Mouse (Mus musculus) embryo, embryonic 10.5 days (tissue): ENCODE measurements around the gene Pcsk7.

ENCODE experiments used
- DNase-seq: peaks from one replicate; pipeline ENCODE4 v3.0.0-alpha.2; 2015; ENCODE audit warnings: low spot score

Gene Pcsk7

GRCm38 (mm10) chr9:45938952-45939637, 32.8 kb downstream of the Pcsk7 start:
- DNase-seq: no peak

- DNase-seq: no peak
These were observed 33.5 kb downstream of the Pcsk7 start for GRCm38 (mm10) chr9:45939794-45940193.

- DNase-seq: peak; percentile 45
These were observed 35.1 kb downstream of the Pcsk7 start for GRCm38 (mm10) chr9:45941329-45941888.

- no peak for DNase-seq
These were observed 36.2 kb downstream of the Pcsk7 start for GRCm38 (mm10) chr9:45942464-45942863.

DNA sequence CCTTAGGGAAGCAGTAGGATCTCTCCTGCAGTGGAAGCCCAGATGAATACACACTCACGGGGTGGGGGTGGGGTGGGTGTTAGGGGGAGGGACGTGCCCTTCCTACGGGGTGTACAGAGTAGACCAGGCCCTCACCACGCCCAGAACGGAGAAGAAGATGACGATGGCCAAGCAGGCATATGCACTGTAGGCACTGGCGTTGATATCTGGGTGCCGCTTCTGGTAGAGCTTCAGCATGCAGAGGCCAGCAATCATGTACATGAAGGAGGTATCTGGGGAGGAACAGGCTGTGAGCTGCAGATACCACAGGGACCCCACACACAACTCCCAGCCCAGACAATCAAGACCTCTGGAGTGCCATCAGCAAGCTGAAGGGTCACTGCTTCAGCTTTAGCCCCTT, 36.6 kb downstream of the Pcsk7 start:
- DNase-seq: no peak

GRCm38 (mm10) chr9:45943628-45944505, 37.6 kb downstream of the Pcsk7 start:
- DNase-seq: no peak

DNA sequence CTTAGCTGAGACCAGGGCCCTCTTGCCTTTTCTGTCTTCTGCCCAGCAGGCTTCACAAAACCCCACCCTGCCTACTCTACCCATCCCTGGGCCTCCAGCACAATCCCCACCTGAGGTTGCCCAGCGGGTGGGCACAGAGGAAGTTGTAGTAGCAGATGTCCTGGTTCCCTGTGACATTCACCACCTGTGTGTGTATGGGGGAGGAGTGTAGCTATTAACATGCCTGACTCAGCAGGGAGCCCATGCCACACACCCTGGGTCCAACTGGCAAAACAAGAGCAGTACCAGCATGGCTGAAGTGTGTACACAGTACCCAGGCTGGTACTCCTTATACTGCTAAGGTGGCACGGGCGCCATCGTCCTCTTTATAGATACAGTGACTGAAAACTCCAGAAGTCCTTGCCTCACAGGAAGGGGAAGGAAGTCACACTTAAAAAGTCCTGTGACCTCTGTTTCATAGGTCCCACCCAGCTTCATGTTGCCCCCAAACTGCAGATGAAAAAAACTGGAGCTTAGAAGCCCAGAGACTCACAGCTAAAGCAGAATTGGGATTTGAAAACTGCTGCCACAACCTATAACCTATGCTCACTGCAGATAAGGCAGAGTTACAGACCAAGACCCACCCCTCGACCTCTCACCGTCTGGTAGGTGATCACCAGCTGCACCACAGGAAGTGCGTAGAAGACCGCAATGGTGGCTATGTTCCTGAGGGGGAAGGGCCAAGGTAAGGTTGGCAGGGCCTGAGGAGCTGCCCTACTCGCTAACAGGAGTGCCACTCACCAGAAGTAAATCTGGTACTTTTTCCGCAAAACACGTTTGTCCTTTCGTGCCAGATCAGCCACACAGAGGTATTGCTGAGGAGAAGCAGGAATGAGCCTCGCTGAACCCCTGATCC, 38.5 kb downstream of the Pcsk7 start:
- DNase-seq: no peak

- no peak for DNase-seq
These were observed 39.4 kb downstream of the Pcsk7 start for GRCm38 (mm10) chr9:45945721-45946120.

GRCm38 (mm10) chr9:45946182-45946871, 40.0 kb downstream of the Pcsk7 start:
- no peak for DNase-seq

DNA sequence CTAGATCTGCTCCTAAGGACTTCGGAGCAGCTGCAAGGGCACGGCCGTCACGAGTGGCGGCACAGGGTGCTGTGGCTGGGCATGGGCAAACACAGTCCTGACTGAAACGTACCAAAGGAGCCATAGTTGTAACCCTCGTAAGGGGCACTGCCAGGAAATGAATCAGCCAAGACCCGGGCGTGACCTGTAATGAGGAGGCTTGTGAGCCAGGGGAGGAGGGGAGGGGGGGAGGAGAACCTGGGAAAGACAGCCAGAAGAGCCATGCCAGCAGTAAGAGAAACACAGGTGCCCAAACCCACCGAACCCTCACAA, 40.5 kb downstream of the Pcsk7 start:
- no peak for DNase-seq

DNA sequence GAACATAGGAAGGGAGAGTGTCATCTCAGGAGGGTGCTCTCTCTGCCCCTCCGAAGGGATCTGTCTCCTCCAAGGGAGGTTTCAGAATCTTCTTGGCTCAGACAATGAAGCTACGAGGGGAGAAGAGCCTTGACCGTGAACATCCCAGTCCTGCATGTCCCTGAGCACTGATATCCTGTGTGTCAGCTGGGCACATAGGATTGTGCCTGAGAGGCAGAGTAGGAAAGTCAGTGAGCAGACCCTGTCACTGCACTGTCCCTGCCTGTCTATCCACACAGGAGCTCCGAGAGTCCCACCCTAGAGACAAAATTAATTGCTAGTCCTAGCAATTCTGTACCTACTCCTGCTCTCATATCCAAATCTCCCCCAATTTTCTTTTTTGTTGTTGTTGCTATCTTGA, 45.8 kb downstream of the Pcsk7 start:
- DNase-seq: no peak

DNA sequence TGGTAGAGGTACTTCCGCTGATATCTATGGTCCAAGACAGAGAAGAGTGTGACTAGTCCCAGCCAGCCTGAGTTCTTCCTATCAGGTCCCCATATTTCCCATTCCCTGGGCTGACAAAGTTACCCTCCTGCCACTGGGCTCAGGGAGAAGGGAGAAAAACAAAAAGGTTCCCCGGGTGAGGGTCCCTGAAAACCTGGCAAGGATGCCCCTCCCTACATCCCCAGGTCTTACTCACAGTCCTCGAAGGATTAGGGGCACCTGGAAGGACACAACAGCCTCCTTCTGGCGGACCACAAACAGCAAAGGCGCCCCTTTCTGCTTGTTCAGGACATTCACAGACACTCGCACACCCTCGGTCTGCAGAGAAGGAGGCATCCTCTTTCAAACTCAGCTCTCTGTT, 46.6 kb downstream of the Pcsk7 start:
- DNase-seq: no peak

DNA sequence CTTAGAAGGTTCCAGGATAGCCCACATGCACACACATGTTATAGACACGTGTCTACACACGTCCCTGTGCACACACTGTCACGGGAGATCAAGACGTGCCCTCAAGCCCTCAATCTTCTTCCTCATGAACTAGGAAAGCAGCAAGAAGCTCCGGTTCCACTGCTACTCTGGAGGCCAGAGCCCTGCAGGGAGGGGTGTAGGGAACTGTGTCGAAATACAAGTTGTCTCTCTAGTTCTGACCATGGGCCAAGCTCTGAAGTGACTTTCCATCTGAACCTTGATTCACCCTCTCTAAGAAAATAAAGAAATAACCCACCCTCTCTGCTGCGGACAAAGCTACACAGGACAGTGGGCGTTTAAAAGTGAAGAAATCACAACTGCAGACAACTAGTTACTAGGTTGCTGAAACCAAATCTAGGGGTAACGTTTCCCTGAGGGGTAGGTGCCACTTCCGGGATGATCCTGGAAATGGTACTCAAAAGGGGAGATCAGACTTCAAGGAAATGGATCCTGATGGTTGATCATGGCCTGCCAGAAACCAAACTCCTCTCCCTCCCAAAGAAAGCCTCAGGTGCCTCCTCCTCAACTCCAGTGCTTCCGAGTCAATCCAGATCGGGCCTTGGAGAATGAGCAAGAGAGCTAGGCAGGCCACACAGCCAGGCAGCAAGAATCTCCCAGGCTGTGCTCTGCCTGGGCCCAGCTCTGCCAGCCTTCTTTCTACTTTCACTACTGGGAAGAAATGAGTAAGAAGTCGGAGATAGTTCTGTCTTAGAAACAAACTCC, 47.4 kb downstream of the Pcsk7 start:
- no peak for DNase-seq

DNA sequence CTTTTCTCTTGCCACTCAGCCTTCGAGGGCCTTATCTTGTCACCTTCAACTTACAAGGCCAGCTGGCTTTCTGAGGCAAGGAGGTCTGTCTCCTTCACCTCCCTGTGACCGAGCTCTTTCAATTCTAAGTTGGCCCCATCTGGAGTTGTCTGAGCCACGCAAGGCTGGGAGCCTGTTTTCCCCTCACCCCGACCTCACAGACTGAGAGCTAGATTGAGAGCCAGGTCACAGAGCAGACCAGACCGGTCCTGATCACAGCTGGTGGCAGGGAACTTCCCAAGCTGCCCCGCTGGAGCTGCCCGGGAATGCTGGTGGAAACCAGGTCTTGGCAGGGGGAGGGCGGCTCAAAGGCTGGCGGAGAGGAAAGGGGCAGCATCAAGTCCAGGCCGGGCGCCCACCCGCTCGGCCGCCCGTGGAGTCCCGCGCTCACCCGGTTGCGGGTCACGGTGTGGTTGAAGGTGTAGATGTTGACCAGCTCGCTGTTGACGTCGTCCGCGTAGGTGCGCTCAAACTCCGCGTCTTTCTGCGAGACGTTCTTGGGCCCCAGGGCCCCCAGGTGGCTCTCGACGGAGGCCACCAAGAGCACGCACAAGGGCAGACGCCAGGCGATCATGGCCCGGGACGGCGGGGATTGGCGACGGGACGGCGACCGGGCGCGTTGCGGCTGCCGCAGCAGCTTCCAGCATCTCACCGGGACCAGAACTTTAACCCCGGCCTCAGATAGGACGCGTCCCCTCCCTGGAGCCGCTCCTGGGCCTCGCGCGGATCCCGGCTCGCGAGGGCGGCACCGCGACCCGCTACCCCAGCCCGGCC, 48.2 kb downstream of the Pcsk7 start:
- DNase-seq: peak; percentile 51

DNA sequence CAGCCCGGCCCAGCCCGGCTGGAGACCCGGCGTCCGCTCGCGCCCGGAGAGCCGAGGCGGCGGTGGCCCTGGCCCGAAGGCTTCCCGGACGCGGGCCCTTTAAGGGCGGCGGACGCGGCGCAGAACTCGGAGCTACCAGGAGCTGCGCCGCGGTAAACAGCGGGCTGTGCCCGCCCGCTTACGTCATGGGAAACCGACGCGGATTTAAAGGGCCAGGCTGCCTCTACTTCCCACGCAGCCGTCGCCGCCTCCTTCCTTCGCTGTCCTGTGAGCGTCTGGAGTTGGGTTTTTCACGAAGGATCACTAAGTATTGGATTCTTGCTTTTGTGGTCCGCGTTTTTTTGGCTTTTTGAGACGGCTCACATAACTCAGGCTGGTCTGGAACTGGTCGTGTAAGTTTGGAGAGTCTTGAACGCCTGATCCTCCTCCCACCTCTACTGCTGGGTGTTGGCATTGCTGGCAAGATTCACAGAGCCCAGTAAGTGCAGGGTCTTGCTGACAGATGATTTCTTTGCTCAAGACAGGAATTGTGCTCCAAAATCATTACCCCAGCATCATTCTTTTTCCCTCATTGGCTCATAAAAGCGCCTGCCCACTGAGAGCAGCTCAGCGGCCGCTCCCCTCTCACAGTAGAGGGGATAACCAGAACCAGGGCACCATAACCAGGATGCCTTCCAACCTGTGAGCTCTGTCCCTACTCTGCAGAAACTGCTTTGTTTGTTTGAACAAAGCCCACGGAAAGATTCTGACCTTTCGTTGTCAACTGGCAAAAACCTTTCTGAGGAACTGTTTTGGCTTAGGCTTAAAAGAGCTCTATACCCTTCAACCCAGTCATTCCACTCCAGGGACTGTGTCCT, 49.0 kb downstream of the Pcsk7 start, which contains the start of gene Sidt2:
Sidt2 (minus strand) TSS at position 152 of the 857 bp plus-strand sequence.
- DNase-seq: peak; percentile 92

- DNase-seq: no peak
These were observed 51.9 kb downstream of the Pcsk7 start for GRCm38 (mm10) chr9:45958023-45958670.

DNA sequence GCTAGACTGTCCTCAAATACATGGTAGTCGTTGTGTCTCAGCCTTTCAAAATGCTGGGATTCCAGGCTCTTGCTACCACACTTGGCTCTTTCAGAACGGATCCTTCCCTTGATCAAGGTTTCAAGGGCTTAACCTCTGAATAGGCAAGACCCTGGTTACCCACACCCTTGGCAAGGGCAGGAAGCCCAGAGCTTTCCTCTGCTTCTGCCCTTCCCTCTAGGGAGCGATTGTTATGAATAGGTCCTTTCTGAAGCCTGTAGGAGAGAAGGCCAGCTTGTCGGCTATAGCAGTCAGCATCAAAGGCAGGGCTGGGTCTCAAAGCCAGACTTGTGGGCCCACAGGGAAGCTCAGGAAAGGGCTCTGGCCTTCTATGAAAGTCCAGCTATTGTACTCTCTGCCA, 52.6 kb downstream of the Pcsk7 start:
- DNase-seq: no peak

- no peak for DNase-seq
These were observed 53.4 kb downstream of the Pcsk7 start for GRCm38 (mm10) chr9:45959661-45960060.
